Mouse (Mus musculus): ENCODE measurements around the gene Ccdc81. TPM values are rescaled to one million over a fixed set of nuclear protein-coding genes. Genes with fewer than 3 reads are reported as not detected.
A peak's percentile ranks its signal among the peaks of the same experiment; 100 is the strongest.

Gene Ccdc81
- total and polyA plus RNA-seq, 2 experiments from 2014 or later, result not detected

DNA sequence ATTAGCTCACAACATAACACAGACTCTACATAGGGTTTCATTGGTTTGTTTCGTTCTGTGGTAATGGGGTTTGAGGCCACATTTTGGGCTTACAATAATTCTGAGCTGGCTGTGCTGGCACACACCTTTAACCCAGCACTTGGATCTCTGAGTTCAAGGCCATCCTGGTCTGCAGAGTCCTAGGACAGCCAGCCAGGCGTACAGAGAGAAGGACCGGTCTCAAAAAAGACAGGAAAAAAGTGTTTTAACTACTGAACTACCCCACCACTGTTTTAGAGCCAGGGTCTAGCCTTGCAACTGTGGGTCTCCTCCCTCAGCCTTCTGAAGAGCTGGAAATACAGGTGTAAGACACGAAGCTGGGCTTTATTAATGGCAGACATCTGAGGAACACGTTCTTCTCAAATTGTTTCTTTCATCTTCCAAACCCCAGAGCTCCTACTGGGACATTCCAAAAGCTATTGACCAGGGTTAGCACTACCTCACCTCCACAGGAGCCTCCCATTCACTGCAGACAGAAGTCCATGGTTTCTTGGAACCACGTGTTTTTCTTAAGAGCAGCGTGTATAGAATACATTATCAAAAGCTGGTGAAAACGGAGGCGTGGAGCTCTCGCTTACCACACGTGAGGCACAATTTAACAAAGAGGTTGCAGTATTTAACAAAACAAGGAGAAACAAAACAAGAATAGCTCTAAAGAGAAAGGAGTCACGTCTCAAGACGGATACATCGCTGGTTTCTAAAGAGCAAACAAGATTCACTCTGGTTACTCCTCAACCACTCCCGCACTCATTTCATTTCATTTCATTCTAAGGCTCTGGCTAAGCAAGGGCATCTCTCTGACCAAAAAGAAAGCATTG is 36.3 kb upstream of the Ccdc81 start:
- no peak overlapping the region for H3K27ac ChIP-seq (ENCODE audit: low read depth)
- peak overlapping the region; percentile 69 for H3K4me2 ChIP-seq (ENCODE audit: low read depth, low read length)
- no peaks in the 10 kb centered on the region for H3K9me3 ChIP-seq (replicated peaks; ENCODE audit: control insufficient read depth, low read length)
- DNase-seq (ENCODE audit: low spot score), result no peak
- peak overlapping the region; percentile 85 for H3K9ac ChIP-seq (replicated peaks; ENCODE audit: low read depth, low read length)
- H3K36me3 ChIP-seq (replicated peaks; ENCODE audit: control insufficient read depth, insufficient read depth, low read length), result no peaks in the 10 kb centered on the region
- WGBS, result 57% methylated on average over 15 of the region's 15 CpGs
- ATAC-seq (ENCODE audit: insufficient read depth, low read depth), result no peak
- H3K27me3 ChIP-seq (ENCODE audit: control insufficient read depth, insufficient read depth, low read length), result no peaks in the 10 kb centered on the region
- TF ChIP-seq CTCF (IDR thresholded peaks at IDR 0.05; ENCODE audit: low read depth) (no peak), EP300 (IDR thresholded peaks at IDR 0.05; ENCODE audit: low read depth) (no peak)
- H3K4me3 ChIP-seq (ENCODE audit: low read depth, low read length), result peak overlapping the region; percentile 93
- H3K4me1 ChIP-seq (ENCODE audit: control insufficient read depth, insufficient read depth), result peaks cover 11% of the 10 kb centered on the region; the same call in 1 of the 2 replicates

DNA sequence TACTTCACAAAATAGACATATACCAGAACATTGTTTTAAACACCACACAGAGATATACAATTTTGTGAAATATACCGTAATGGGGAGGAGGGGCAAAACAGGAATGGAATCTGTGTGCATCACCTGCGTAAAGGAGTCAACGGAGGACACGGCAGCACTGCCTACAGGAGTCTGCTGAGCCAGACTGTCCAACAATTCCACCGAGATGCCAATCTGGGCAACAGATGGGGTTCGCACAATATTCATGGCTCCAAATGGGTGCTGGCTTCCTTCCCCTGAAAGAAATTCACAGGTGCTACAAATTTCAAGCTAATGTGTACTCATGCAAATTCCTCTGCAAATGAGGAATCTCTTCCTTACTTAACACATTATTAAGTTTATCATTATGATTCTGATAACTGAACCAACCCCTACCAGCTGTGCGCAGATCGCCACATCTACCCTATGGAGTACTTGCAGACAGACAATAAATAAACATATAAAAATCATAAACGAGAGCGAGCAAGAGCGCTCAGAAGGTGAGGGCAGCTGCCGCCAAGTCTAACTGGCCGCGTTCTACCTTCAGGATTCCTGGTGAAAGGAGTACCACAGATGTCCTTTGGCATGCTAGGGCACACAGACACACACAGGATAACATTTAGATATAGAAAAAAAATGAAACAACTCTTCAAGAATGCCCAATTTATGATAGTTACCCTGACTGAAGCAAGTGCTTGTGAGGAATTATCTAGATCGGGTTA is 20.2 kb upstream of the Ccdc81 start:
- H3K36me3 ChIP-seq (replicated peaks; ENCODE audit: control insufficient read depth, insufficient read depth, low read length), result peaks cover 7% of the 10 kb centered on the region
- H3K27me3 ChIP-seq (ENCODE audit: control insufficient read depth, insufficient read depth, low read length), result no peaks in the 10 kb centered on the region
- DNase-seq (ENCODE audit: low spot score), result no peak

DNA sequence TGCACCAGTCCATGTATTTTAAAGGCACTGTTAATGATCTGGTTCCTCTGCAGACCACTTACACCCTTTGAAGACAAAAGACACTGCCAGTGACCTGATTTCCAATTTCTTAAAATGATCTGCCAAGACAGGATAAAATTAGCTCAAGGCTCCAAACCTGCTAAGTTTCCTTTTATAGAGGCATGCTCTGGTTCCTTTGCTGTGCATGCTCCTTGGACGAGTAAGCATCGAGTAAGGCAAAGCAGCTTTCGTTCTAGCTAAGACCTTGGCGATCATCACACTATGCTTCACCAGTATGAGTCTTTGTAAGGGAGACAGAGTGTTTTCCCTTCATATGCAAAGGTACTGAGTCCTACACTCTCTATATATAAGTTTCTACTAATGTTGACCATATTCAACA is 14.3 kb upstream of the Ccdc81 start:
- H3K4me3 ChIP-seq (ENCODE audit: low read depth, low read length), result no peak overlapping the region
- H3K4me1 ChIP-seq (ENCODE audit: control insufficient read depth, insufficient read depth), result no peaks in the 10 kb centered on the region
- ATAC-seq (ENCODE audit: insufficient read depth, low read depth) (no peak), DNase-seq (ENCODE audit: low spot score) (no peak)
- no peak overlapping the region for H3K4me2 ChIP-seq (ENCODE audit: low read depth, low read length)
- no peak overlapping the region for H3K9ac ChIP-seq (replicated peaks; ENCODE audit: low read depth, low read length)
- no peak overlapping the region for H3K27ac ChIP-seq (ENCODE audit: low read depth)
- no peaks in the 10 kb centered on the region for H3K27me3 ChIP-seq (ENCODE audit: control insufficient read depth, insufficient read depth, low read length)
- no peak for TF ChIP-seq EP300 (IDR thresholded peaks at IDR 0.05; ENCODE audit: low read depth)
- TF ChIP-seq CTCF (IDR thresholded peaks at IDR 0.05; ENCODE audit: low read depth), result no peak
- H3K9me3 ChIP-seq (replicated peaks; ENCODE audit: control insufficient read depth, low read length), result no peaks in the 10 kb centered on the region
- 78% methylated on average over 4 of the region's 4 CpGs for WGBS
- peaks cover 8% of the 10 kb centered on the region for H3K36me3 ChIP-seq (replicated peaks; ENCODE audit: control insufficient read depth, insufficient read depth, low read length)

More for the DNA sequence above, 20.2 kb upstream of the Ccdc81 start:
- no peak overlapping the region for H3K9ac ChIP-seq (replicated peaks; ENCODE audit: low read depth, low read length)
- 95% methylated on average over 15 of the region's 15 CpGs for WGBS
- H3K4me3 ChIP-seq (ENCODE audit: low read depth, low read length), result no peak overlapping the region
- no peak for TF ChIP-seq EP300 (IDR thresholded peaks at IDR 0.05; ENCODE audit: low read depth)
- no peak for TF ChIP-seq CTCF (IDR thresholded peaks at IDR 0.05; ENCODE audit: low read depth)
- no peak overlapping the region for H3K4me2 ChIP-seq (ENCODE audit: low read depth, low read length)
- no peak overlapping the region for H3K27ac ChIP-seq (ENCODE audit: low read depth)
- H3K9me3 ChIP-seq (replicated peaks; ENCODE audit: control insufficient read depth, low read length), result no peaks in the 10 kb centered on the region
- ATAC-seq (ENCODE audit: insufficient read depth, low read depth), result no peak
- H3K4me1 ChIP-seq (ENCODE audit: control insufficient read depth, insufficient read depth), result no peaks in the 10 kb centered on the region

DNA sequence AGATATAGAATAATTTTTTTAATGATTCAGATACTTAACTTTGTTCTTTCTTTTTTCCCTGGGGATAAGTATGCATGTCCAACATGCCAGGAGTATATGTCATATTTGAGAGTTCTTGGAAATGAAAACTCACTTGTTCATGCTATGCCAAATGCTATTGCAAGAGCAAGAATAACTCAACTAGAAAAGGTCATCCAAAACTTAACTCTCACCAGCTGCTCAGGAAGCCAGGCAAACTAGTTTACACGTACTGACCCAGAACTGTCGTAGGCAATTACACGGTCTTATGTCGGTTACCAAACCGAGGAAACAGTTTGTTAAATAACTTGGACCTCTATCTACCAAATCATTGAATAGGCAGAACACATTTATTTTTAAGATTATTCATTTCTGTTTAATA is 13.3 kb upstream of the Ccdc81 start:
- Histone ChIP-seq H3K9ac (replicated peaks; ENCODE audit: low read depth, low read length) (no peak overlapping the region), H3K9me3 (replicated peaks; ENCODE audit: control insufficient read depth, low read length) (no peaks in the 10 kb centered on the region), H3K27me3 (ENCODE audit: control insufficient read depth, insufficient read depth, low read length) (no peaks in the 10 kb centered on the region), H3K4me2 (ENCODE audit: low read depth, low read length) (no peak overlapping the region), H3K4me1 (ENCODE audit: control insufficient read depth, insufficient read depth) (no peaks in the 10 kb centered on the region), H3K27ac (ENCODE audit: low read depth) (no peak overlapping the region), H3K4me3 (ENCODE audit: low read depth, low read length) (no peak overlapping the region), H3K36me3 (replicated peaks; ENCODE audit: control insufficient read depth, insufficient read depth, low read length) (peaks cover 8% of the 10 kb centered on the region)
- ATAC-seq (ENCODE audit: insufficient read depth, low read depth) (no peak), DNase-seq (ENCODE audit: low spot score) (no peak)
- TF ChIP-seq EP300 (IDR thresholded peaks at IDR 0.05; ENCODE audit: low read depth), result no peak
- 90% methylated on average over 5 of the region's 5 CpGs for WGBS

DNA sequence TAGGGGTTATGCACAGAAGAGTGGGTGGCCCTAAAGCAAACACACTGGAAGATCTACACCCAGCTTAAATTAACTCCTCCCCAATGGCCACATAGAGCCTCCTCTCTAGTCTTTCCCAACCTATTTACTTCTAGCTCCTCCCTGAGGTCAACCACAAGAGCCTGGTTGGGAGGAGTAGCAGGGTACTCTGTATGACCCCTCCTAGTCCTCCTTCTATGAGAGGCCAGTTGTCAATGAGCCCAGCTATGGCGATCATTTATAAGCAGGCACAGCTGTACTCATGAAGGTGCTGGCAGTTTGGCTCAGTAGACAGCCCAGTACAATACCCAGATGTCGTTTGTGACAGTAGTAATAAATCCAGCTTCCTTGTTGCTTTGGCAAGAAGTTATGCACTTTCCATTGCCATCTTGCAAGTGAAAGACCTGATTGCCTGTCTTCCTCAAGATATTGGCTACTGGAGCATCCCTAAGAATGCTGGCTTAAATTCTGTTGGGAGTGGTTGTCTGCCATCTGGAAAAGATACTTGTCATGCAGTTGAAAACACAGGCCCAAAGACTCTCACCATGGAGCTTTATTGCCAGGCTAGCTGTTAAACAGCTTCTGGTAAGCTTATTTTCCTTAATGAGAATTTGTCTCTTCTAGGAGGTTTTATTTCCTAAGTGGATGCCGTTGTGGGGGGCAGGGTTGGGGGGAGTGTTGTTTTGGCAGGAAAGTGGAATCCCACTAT is 10.2 kb upstream of the Ccdc81 start:
- no peaks in the 10 kb centered on the region for H3K9me3 ChIP-seq (replicated peaks; ENCODE audit: control insufficient read depth, low read length)
- DNase-seq (ENCODE audit: low spot score), result no peak
- no peak overlapping the region for H3K4me3 ChIP-seq (ENCODE audit: low read depth, low read length)
- no peak overlapping the region for H3K27ac ChIP-seq (ENCODE audit: low read depth)
- H3K27me3 ChIP-seq (ENCODE audit: control insufficient read depth, insufficient read depth, low read length), result no peaks in the 10 kb centered on the region
- WGBS, result 90% methylated on average over 3 of the region's 3 CpGs
- no peaks in the 10 kb centered on the region for H3K4me1 ChIP-seq (ENCODE audit: control insufficient read depth, insufficient read depth)
- H3K9ac ChIP-seq (replicated peaks; ENCODE audit: low read depth, low read length), result no peak overlapping the region
- ATAC-seq (ENCODE audit: insufficient read depth, low read depth), result no peak
- 0 out of 2 replicates have a peak, but pooled peaks cover 3% of the 10 kb centered on the region for H3K36me3 ChIP-seq (replicated peaks; ENCODE audit: control insufficient read depth, insufficient read depth, low read length)
- no peak overlapping the region for H3K4me2 ChIP-seq (ENCODE audit: low read depth, low read length)
- no peak for TF ChIP-seq CTCF (IDR thresholded peaks at IDR 0.05; ENCODE audit: low read depth)
- TF ChIP-seq EP300 (IDR thresholded peaks at IDR 0.05; ENCODE audit: low read depth), result no peak

All from heart, postnatal 0 days (tissue).